16 mouse cellular contexts compared by ENCODE assay signal in genomic region chr17:3218364-3218763, GRCm38 (mm10).
DNase-seq lines count a peak whose midpoint lies in the region; TF ChIP-seq lines count a peak whose summit lies in the region.
"Had no signal": no experiment of that assay in that cellular context is flagged by ENCODE, and none has a peak within 500 bp of the region (broad histone marks: within the 10 kb centered on the region; RNA-seq: fewer than 3 reads in every experiment).

No protein-coding gene starts in this region.

- H3K4me3 ChIP-seq in left cerebral cortex, adult 2 months = no peak overlapping the region
- H3K4me3 ChIP-seq: erythroblast, embryonic 14.5 days; heart, embryonic 15.5 days; midbrain, embryonic 12.5 days had no signal

- DNase-seq in heart, adult 11 months = peak; percentile 87
- no peak for DNase-seq in heart, postnatal 36 days
- DNase-seq in left cerebral cortex, adult 2 months (ENCODE audit: extremely low spot score in 1 of 2, low spot score in 2 of 2) = no peak
- no peak for DNase-seq in left cerebral cortex, postnatal 36 days (ENCODE audit: low spot score in 2 of 2)
- DNase-seq in adrenal gland, postnatal 36 days = peak; percentile 42 to 58
- peak; percentile 67 for DNase-seq in lung, postnatal 25 days (ENCODE audit: low spot score)
- no peak for DNase-seq in T-cell, adult 2 months (ENCODE audit: low spot score)
- no peak for DNase-seq in left cerebral cortex, adult 9 months (ENCODE audit: low spot score in 2 of 2)
- DNase-seq: cerebellum, adult 11-12 months; embryo, embryonic 11 days; left cerebral cortex, postnatal 4 days; spleen, adult 18-20 months; thymus, adult 18-20 months had no signal

- no peak for TF ChIP-seq CTCF in left cerebral cortex, adult 2 months (IDR thresholded peaks at IDR 0.05)

- 0 out of 2 replicates have a peak overlapping the region, but pooled peaks have one; percentile 24 for H3K27ac ChIP-seq in left cerebral cortex, adult 2 months
- H3K27ac ChIP-seq: heart, embryonic 15.5 days; midbrain, embryonic 12.5 days had no signal

- intact Hi-C loops in heart, postnatal 36 days (cut with DNase I) = no loop called here
- intact Hi-C loops in left cerebral cortex, adult 2 months (cut with DNase I) = no loop called here
- intact Hi-C loops in left cerebral cortex, postnatal 36 days (cut with DNase I) = no loop called here

Comparison
In these comparisons a context has a peak if more than half of its experiments do, and no peak if none do; other contexts are left out.
1. DNase-seq: peak in heart, adult 11 months (single experiment), adrenal gland, postnatal 36 days (2 of 2) and lung, postnatal 25 days (single experiment); none in heart, postnatal 36 days (0 of 2), left cerebral cortex, adult 2 months (0 of 2), left cerebral cortex, postnatal 36 days (0 of 2), T-cell, adult 2 months (single experiment) and left cerebral cortex, adult 9 months (0 of 2).